Mouse (Mus musculus) left cerebral cortex, postnatal 10 days (tissue): ENCODE data around the gene Hist1h4a. TPM values are rescaled to one million over a fixed set of nuclear protein-coding genes. Genes with fewer than 3 reads are reported as not detected.
"Not testable (repeated sequence)": the region's sequence is repeated elsewhere in the genome, so short reads cannot be mapped to it uniquely, and the experiment has no call there.

Experiments used
- DNase-seq, 2 experiments: peaks; one replicate each; pipeline ENCODE4 v3.0.0; 2021 to 2022; ENCODE audit warnings: low spot score in 2 of 2, mixed read lengths in 1 of 2; ENCODE audit errors: extremely low spot score in 1 of 2
- intact Hi-C: fragments of 180-260 bp; cut with DNase I; formaldehyde crosslinking; loops from one replicate; pipeline ENCODE4 v1.15.1; 2025
- microRNA-seq: library from miRNA; unstranded; fragments of <30 nt; microRNA quantifications from one replicate; pipeline ENCODE4 v1.2.0, GENCODE M21; 2022
- total RNA-seq, 2 experiments: library from RNA; stranded (reverse); gene quantifications; 2 replicates each; pipeline ENCODE4 v1.2.3; 2021

Hist1h4a gene
- total RNA-seq, 2 experiments from 2014 or later = 77.4 to 83.3 TPM

- no peak for DNase-seq
- intact Hi-C loops = no loop called here
Observed at GRCm38 (mm10) chr13:23729192-23729525, 31.9 kb downstream of the Hist1h4a start.

- DNase-seq = no peak
- intact Hi-C loops = no loop called here
Observed at GRCm38 (mm10) chr13:23728472-23729191, 32.4 kb downstream of the Hist1h4a start.

GRCm38 (mm10) chr13:23725213-23725612 is 35.8 kb downstream of the Hist1h4a start:
- no peak for DNase-seq
- intact Hi-C loops = no loop called here

GRCm38 (mm10) chr13:23724239-23724638 is 36.8 kb downstream of the Hist1h4a start:
- no peak for DNase-seq
- intact Hi-C loops = no loop called here

GRCm38 (mm10) chr13:23717593-23718245 is 43.3 kb downstream of the Hist1h4a start:
- DNase-seq, intact Hi-C loops: not testable (repeated sequence)

GRCm38 (mm10) chr13:23717176-23717575 is 43.9 kb downstream of the Hist1h4a start:
- intact Hi-C loops = no loop called here
- no peak for DNase-seq

GRCm38 (mm10) chr13:23716261-23717042 is 44.6 kb downstream of the Hist1h4a start:
- intact Hi-C loops = no loop called here
- DNase-seq = no peak

Small RNA genes lying within 50 kb of the gene (microRNA-seq; reads per million reads assigned to microRNA genes)
- gene Gm44314 = not detected
- not detected for gene Gm44484

Other genes with a start within 250 kb of the Hist1h4a start
- 100 to 1,000 TPM; 265 to 270 TPM for gene Hist1h4h, start 230.2 kb downstream of the Hist1h4a start, total RNA-seq
- 10 to 100 TPM; 27.0 to 28.3 TPM for gene Hist1h2af, start 227.3 kb downstream of the Hist1h4a start, total RNA-seq
- gene Hist1h3g, start 225.8 kb downstream of the Hist1h4a start, total RNA-seq = 10 to 100 TPM in 1 of 2 experiments, 1 to 10 TPM in 1; 9.7 to 10.4 TPM
- 1 to 10 TPM; 1.4 to 1.7 TPM for gene Hist1h2bh, start 217.8 kb downstream of the Hist1h4a start, total RNA-seq
- 10 to 100 TPM; 22.6 to 23.0 TPM for gene Hist1h3f, start 217.2 kb downstream of the Hist1h4a start, total RNA-seq
- gene Hist1h4f, start 209.6 kb downstream of the Hist1h4a start, total RNA-seq = 100 to 1,000 TPM; 148 to 159 TPM
- gene Hist1h1d, start 208.0 kb downstream of the Hist1h4a start, total RNA-seq = 1 to 10 TPM; 4.5 to 5.3 TPM
- 10 to 100 TPM; 65.0 to 81.2 TPM for gene Hist1h3e, start 198.9 kb downstream of the Hist1h4a start, total RNA-seq
- 10 to 100 TPM in 1 of 2 experiments, 1 to 10 TPM in 1; 9.5 to 14.3 TPM for gene Hist1h2ae, start 190.0 kb downstream of the Hist1h4a start, total RNA-seq
- gene Hist1h2bg, start 189.8 kb downstream of the Hist1h4a start, total RNA-seq = 100 to 1,000 TPM in 1 of 2 experiments, 10 to 100 TPM in 1; 94.0 to 103 TPM
- 10 to 100 TPM; 38.1 to 39.3 TPM for gene Hist1h2bf, start 187.0 kb downstream of the Hist1h4a start, total RNA-seq
- 1 to 10 TPM; 5.8 to 9.4 TPM for gene Hist1h2ad, start 186.8 kb downstream of the Hist1h4a start, total RNA-seq
- gene Hist1h3d, start 185.5 kb downstream of the Hist1h4a start, total RNA-seq = 1 to 10 TPM; 8.4 to 9.1 TPM
- 100 to 1,000 TPM; 134 to 145 TPM for gene Hist1h4d, start 179.6 kb downstream of the Hist1h4a start, total RNA-seq
- gene Hist1h2be, start 140.1 kb downstream of the Hist1h4a start, total RNA-seq = 1 to 10 TPM; 6.8 to 7.2 TPM
- gene Hist1h1e, start 138.7 kb downstream of the Hist1h4a start, total RNA-seq = 10 to 100 TPM; 62.5 to 68.0 TPM
- gene Hist1h2ac, start 77.3 kb downstream of the Hist1h4a start, total RNA-seq = 1 to 10 TPM; 2.4 to 2.9 TPM
- gene Hist1h2bc, start 77.0 kb downstream of the Hist1h4a start, total RNA-seq = 10 to 100 TPM; 17.4 to 21.2 TPM
- gene Hist1h1t, start 65.4 kb downstream of the Hist1h4a start, total RNA-seq = not detected
- gene Hist1h4c, start 62.8 kb downstream of the Hist1h4a start, total RNA-seq = 100 to 1,000 TPM in 1 of 2 experiments, 10 to 100 TPM in 1; 94.0 to 104 TPM
- gene Hfe, start 50.4 kb downstream of the Hist1h4a start, total RNA-seq = 1 to 10 TPM; 2.0 to 2.5 TPM
- gene Hist1h1c, start 22.4 kb downstream of the Hist1h4a start, total RNA-seq = 10 to 100 TPM; 75.9 to 81.0 TPM
- 10 to 100 TPM; 13.2 to 15.0 TPM for gene Hist1h3c, start 15.6 kb downstream of the Hist1h4a start, total RNA-seq
- 10 to 100 TPM; 25.4 to 26.6 TPM for gene Hist1h2bb, start 14.5 kb downstream of the Hist1h4a start, total RNA-seq
- 10 to 100 TPM; 43.9 to 44.2 TPM for gene Hist1h2ab, start 10.1 kb downstream of the Hist1h4a start, total RNA-seq
- gene Hist1h3b, start 9.0 kb downstream of the Hist1h4a start, total RNA-seq = 10 to 100 TPM; 37.4 to 47.0 TPM
- gene Hist1h4b, start 4.2 kb downstream of the Hist1h4a start, total RNA-seq = 10 to 100 TPM; 79.7 to 80.1 TPM
- gene Hist1h3a, start 1.2 kb upstream of the Hist1h4a start, total RNA-seq = 10 to 100 TPM; 53.3 to 58.4 TPM
- 10 to 100 TPM; 32.9 to 36.8 TPM for gene Hist1h1a, start 2.4 kb upstream of the Hist1h4a start, total RNA-seq
- gene Trim38, start 8.7 kb upstream of the Hist1h4a start, total RNA-seq = under 1 TPM; 0.36 to 0.54 TPM
- not detected for gene Slc17a2, start 45.8 kb upstream of the Hist1h4a start, total RNA-seq
- under 1 TPM; 0.19 to 0.28 TPM for gene Slc17a3, start 78.2 kb upstream of the Hist1h4a start, total RNA-seq
- not detected for gene Slc17a1, start 106.5 kb upstream of the Hist1h4a start, total RNA-seq
- gene Slc17a4, start 153.8 kb upstream of the Hist1h4a start, total RNA-seq = not detected
- gene Hist1h2ba, start 172.9 kb upstream of the Hist1h4a start, total RNA-seq = not detected
- not detected for gene Hist1h2aa, start 173.2 kb upstream of the Hist1h4a start, total RNA-seq
- under 1 TPM; 0.64 to 0.83 TPM for gene Scgn, start 230.0 kb upstream of the Hist1h4a start, total RNA-seq